Mouse (Mus musculus): ENCODE data around the gene Adcy2.

GRCm38 (mm10) chr13:68998918-68999801 lies at the start of gene Adcy2:
- no peak for TF ChIP-seq CTCF (IDR thresholded peaks at IDR 0.05; ENCODE audit: low read depth)
- TF ChIP-seq EP300 (IDR thresholded peaks at IDR 0.05; ENCODE audit: low read depth) = no peak

All from liver, embryonic 14.5 days (tissue).